Mouse (Mus musculus) embryonic fibroblast, embryonic 13.5 days (primary cell): ENCODE data around the gene Tanc1. TPM values are rescaled to one million over a fixed set of nuclear protein-coding genes. Genes with fewer than 3 reads are reported as not detected.

Experiments
- H3K27ac ChIP-seq: 2 replicates; pipeline ENCODE4 v1.5.1; 2012; ENCODE audit warnings: low read length, control low read depth, inconsistent platforms; ENCODE audit not compliant: insufficient read depth
- H3K4me1 ChIP-seq: 2 replicates; pipeline ENCODE4 v1.6.1; 2011; ENCODE audit warnings: low read length; ENCODE audit not compliant: control insufficient read depth, insufficient read depth
- H3K4me3 ChIP-seq: 2 replicates; pipeline ENCODE4 v1.5.1; 2011; ENCODE audit warnings: mild to moderate bottlenecking, control low read depth, low read length; ENCODE audit not compliant: insufficient read depth
- CTCF ChIP-seq: IDR thresholded peaks from 2 replicates; pipeline ENCODE4 v1.5.1; 2011; ENCODE audit warnings: mild to moderate bottlenecking, control low read depth, low read length, moderate library complexity, borderline replicate concordance; ENCODE audit not compliant: insufficient read depth
- POLR2A ChIP-seq: IDR thresholded peaks from 2 replicates; pipeline ENCODE4 v1.6.1; 2011; ENCODE audit warnings: low read depth, mild to moderate bottlenecking, control low read depth, low read length, moderate library complexity
- polyA plus RNA-seq: library from polyadenylated mRNA; stranded (reverse); fragments of >200 nt; gene quantifications from 2 replicates; pipeline ENCODE4 v1.2.4, GENCODE M21; 2011; ENCODE audit warnings: low read depth; ENCODE audit not compliant: missing spikeins, insufficient read length

Tanc1 gene
- polyA plus RNA-seq, 1 experiment = 66.1 TPM

- H3K27ac ChIP-seq = no peak overlapping the region
- H3K4me3 ChIP-seq = no peak overlapping the region
- TF ChIP-seq CTCF = no peak
- TF ChIP-seq POLR2A = no peak
- H3K4me1 ChIP-seq = no peaks in the 10 kb centered on the region
Measured at GRCm38 (mm10) chr2:59798934-59799532, 187.2 kb downstream of the Tanc1 start.

DNA sequence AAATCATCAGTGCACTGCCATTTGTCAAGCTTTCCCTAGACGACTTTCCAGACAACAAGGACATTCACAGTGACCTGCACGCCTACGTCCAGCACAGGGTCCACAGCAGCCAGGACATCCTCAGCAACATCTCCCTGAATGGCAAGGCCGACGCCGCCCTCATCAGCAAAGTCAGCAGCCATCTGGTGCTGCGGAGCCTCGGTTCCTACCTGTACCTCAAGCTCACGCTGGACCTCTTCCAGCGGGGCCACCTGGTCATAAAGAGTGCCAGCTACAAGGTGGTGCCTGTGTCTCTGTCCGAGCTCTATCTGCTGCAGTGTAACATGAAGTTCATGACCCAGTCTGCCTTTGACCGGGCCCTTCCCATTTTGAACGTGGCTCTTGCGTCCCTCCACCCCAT is 187.7 kb downstream of the Tanc1 start:
- TF ChIP-seq CTCF (no peak), POLR2A (no peak)

DNA sequence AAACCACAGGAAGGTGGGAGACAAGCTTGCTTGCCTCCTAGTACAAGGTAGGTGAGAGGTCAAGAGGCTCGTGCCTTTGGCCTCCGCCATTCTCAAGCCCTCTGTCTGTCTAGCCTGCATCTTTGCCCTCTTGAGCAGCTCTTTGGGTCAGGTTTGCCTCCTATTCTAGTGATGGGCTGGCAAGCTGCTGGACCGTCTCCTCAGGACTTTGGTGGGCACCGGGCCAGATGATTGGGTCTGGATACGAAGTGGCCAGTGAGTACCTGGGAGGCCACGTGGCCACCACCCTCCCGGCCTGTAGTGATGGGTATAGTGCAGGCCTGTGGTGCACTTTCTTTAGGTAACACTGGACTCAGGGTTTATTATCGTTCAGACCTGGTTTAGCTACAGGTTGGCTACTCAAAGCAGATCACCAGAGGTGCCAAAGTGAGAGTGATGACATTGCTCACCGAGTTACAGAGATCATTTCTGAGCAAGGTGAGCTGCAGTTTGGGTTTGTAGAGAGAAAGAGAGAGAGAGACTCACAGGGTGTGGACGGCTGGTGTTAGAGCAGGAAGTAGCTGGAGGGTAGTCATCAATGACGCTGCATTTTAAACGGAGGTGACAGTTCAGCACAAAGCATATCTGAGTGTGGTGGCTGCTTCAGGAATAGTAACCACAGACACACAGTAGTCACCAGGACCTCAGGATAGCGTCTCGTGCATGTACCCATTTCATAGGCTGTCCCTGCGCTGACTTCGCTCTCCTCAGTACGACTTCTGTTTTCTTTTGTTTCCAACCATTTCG is 188.8 kb downstream of the Tanc1 start:
- no peak for TF ChIP-seq CTCF
- no peak for TF ChIP-seq POLR2A
- Histone ChIP-seq H3K4me1 (no peaks in the 10 kb centered on the region), H3K27ac (no peak overlapping the region), H3K4me3 (no peak overlapping the region)

More for the DNA sequence above, 187.7 kb downstream of the Tanc1 start:
- H3K27ac ChIP-seq = no peak overlapping the region
- H3K4me1 ChIP-seq = no peaks in the 10 kb centered on the region
- no peak overlapping the region for H3K4me3 ChIP-seq

DNA sequence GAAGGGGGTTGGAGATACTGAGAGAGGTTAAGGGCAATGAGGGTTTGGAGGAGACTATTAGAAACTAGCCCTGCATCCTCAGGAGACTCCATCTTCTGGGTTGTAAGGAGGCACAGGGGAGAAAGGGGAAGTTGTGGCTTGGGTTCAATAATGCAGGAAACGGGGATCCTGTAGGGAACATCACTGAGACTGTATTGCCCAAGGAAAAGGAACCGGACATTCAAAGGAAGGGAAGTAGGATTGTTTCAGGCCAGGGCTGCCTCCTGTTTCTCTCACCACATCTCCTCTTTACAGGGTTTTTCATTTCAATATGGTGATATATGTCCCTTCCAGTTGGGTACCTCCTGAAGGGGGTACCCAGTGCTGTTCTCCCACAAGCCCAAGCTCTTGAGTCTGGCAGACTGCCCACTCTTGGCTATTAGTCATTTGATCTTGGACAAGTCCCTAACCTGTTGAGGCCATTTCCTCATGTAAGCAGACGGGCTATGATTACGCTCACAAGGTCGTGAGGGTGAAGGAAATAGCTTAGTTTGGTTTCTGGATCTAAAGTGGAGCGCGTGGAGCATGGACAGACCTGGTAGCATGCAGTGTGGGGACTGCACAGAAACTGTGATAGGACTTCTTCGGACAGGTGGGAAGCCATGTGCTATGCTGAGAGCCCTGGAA is 191.0 kb downstream of the Tanc1 start:
- TF ChIP-seq CTCF (no peak), POLR2A (no peak)
- Histone ChIP-seq H3K4me1 (no peaks in the 10 kb centered on the region), H3K4me3 (no peak overlapping the region), H3K27ac (no peak overlapping the region)

DNA sequence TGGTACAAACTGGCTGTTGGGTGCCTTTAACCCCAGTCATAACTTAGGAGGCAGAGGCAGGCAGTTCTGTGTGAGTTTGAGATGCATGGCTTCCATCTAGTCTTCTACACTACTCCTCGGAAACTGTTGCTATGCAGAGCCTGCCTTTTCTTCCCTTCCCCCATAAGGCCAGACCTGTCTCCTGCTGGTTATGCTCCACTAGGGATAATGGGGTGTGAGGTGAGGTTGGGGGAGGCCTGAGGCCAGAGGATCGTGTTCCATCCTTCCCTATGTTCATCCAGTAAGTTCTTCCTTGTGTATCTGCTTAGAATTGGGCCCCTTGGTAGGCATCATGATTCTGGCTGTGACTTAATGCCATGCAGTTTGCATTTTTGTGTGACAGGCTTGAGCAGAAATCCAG is 193.8 kb downstream of the Tanc1 start:
- TF ChIP-seq CTCF = no peak
- no peak for TF ChIP-seq POLR2A
- Histone ChIP-seq H3K4me1 (no peaks in the 10 kb centered on the region), H3K27ac (no peak overlapping the region), H3K4me3 (no peak overlapping the region)

- Histone ChIP-seq H3K4me3 (no peak overlapping the region), H3K4me1 (no peaks in the 10 kb centered on the region), H3K27ac (no peak overlapping the region)
- TF ChIP-seq CTCF (no peak), POLR2A (no peak)
Measured at GRCm38 (mm10) chr2:59806038-59806437, 194.2 kb downstream of the Tanc1 start.

- Histone ChIP-seq H3K27ac (no peak overlapping the region), H3K4me3 (no peak overlapping the region), H3K4me1 (peaks cover 4% of the 10 kb centered on the region; the same call in 1 of the 2 replicates)
- TF ChIP-seq POLR2A (no peak), CTCF (no peak)
Measured at GRCm38 (mm10) chr2:59808608-59809007, 196.8 kb downstream of the Tanc1 start.

DNA sequence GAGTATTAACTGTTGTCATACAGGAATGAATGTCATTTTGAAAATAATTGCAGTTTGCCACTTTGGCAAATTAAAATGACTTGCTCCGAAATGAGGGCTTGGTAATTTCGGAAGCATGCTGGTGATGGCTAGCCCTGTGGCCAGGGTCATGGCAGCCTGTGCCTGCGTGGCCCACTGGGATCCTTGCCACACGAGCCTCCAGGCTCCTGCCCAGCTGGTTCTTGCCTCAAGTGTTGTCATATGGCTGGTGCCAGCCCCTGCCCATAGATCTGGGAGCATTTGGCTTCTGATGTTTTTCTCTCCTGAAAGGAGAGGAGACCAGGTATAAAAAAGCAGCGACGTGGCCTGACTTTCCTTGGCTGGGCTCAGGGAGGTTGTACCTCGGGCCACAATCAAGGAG is 198.2 kb downstream of the Tanc1 start:
- Histone ChIP-seq H3K4me3 (no peak overlapping the region), H3K4me1 (peaks cover 4% of the 10 kb centered on the region; the same call in 1 of the 2 replicates), H3K27ac (no peak overlapping the region)
- TF ChIP-seq POLR2A (no peak), CTCF (no peak)

GRCm38 (mm10) chr2:59811247-59811646 is 199.4 kb downstream of the Tanc1 start:
- Histone ChIP-seq H3K4me1 (peaks cover 4% of the 10 kb centered on the region; the same call in 1 of the 2 replicates), H3K27ac (peak overlapping the region; percentile 49; the same call in 1 of the 2 replicates), H3K4me3 (no peak overlapping the region)
- TF ChIP-seq POLR2A (no peak), CTCF (no peak)
